Mouse (Mus musculus): ENCODE measurements at regions not wholly inside any gene's neighbourhood (a gene's known extent, or its start where the extent isn't known, plus 50 kb on each side); places are given as distances from the start of the nearest gene placed in this dataset.
A peak's percentile ranks its signal among the peaks of the same experiment; 100 is the strongest.

- H3K27me3 ChIP-seq (ENCODE audit: control insufficient read depth, insufficient read depth, low read length, poor library complexity, severe bottlenecking), result no peaks in the 10 kb centered on the region
- no peaks in the 10 kb centered on the region for H3K36me3 ChIP-seq (ENCODE audit: control insufficient read depth, insufficient read depth, low read length, poor library complexity, severe bottlenecking)
- no peak for DNase-seq (ENCODE audit: low read depth, low spot score)
These were observed 440.9 kb upstream of the Ccnh start for GRCm38 (mm10) chr13:84748331-84748730.

GRCm38 (mm10) chr13:84749214-84749613 lies 440.0 kb upstream of the Ccnh start:
- H3K36me3 ChIP-seq (ENCODE audit: control insufficient read depth, insufficient read depth, low read length, poor library complexity, severe bottlenecking), result no peaks in the 10 kb centered on the region
- no peaks in the 10 kb centered on the region for H3K27me3 ChIP-seq (ENCODE audit: control insufficient read depth, insufficient read depth, low read length, poor library complexity, severe bottlenecking)
- DNase-seq (ENCODE audit: low read depth, low spot score), result no peak

GRCm38 (mm10) chr13:84750136-84750535 lies 439.1 kb upstream of the Ccnh start:
- DNase-seq (ENCODE audit: low read depth, low spot score), result no peak
- H3K27me3 ChIP-seq (ENCODE audit: control insufficient read depth, insufficient read depth, low read length, poor library complexity, severe bottlenecking), result no peaks in the 10 kb centered on the region
- no peaks in the 10 kb centered on the region for H3K36me3 ChIP-seq (ENCODE audit: control insufficient read depth, insufficient read depth, low read length, poor library complexity, severe bottlenecking)

GRCm38 (mm10) chr13:84751576-84752490 lies 437.4 kb upstream of the Ccnh start:
- no peaks in the 10 kb centered on the region for H3K36me3 ChIP-seq (ENCODE audit: control insufficient read depth, insufficient read depth, low read length, poor library complexity, severe bottlenecking)
- no peaks in the 10 kb centered on the region for H3K27me3 ChIP-seq (ENCODE audit: control insufficient read depth, insufficient read depth, low read length, poor library complexity, severe bottlenecking)
- no peak for DNase-seq (ENCODE audit: low read depth, low spot score)

- H3K36me3 ChIP-seq (ENCODE audit: control insufficient read depth, insufficient read depth, low read length, poor library complexity, severe bottlenecking), result no peaks in the 10 kb centered on the region
- DNase-seq (ENCODE audit: low read depth, low spot score), result no peak
- H3K27me3 ChIP-seq (ENCODE audit: control insufficient read depth, insufficient read depth, low read length, poor library complexity, severe bottlenecking), result no peaks in the 10 kb centered on the region
These were observed 436.8 kb upstream of the Ccnh start for GRCm38 (mm10) chr13:84752491-84752820.

GRCm38 (mm10) chr13:84753751-84754500 lies 435.3 kb upstream of the Ccnh start:
- H3K36me3 ChIP-seq (ENCODE audit: control insufficient read depth, insufficient read depth, low read length, poor library complexity, severe bottlenecking), result no peaks in the 10 kb centered on the region
- no peaks in the 10 kb centered on the region for H3K27me3 ChIP-seq (ENCODE audit: control insufficient read depth, insufficient read depth, low read length, poor library complexity, severe bottlenecking)
- no peak for DNase-seq (ENCODE audit: low read depth, low spot score)

- Histone ChIP-seq H3K36me3 (ENCODE audit: control insufficient read depth, insufficient read depth, low read length, poor library complexity, severe bottlenecking) (no peaks in the 10 kb centered on the region), H3K27me3 (ENCODE audit: control insufficient read depth, insufficient read depth, low read length, poor library complexity, severe bottlenecking) (no peaks in the 10 kb centered on the region)
- DNase-seq (ENCODE audit: low read depth, low spot score), result no peak
These were observed 434.1 kb upstream of the Ccnh start for GRCm38 (mm10) chr13:84754821-84755725.

- H3K27me3 ChIP-seq (ENCODE audit: control insufficient read depth, insufficient read depth, low read length, poor library complexity, severe bottlenecking), result no peaks in the 10 kb centered on the region
- DNase-seq (ENCODE audit: low read depth, low spot score), result no peak
These were observed 432.3 kb upstream of the Ccnh start for GRCm38 (mm10) chr13:84756796-84757335.

GRCm38 (mm10) chr13:84757896-84758567 lies 431.2 kb upstream of the Ccnh start:
- H3K27me3 ChIP-seq (ENCODE audit: control insufficient read depth, insufficient read depth, low read length, poor library complexity, severe bottlenecking), result no peaks in the 10 kb centered on the region

More at GRCm38 (mm10) chr13:84756796-84757335, 432.3 kb upstream of the Ccnh start:
- no peaks in the 10 kb centered on the region for H3K36me3 ChIP-seq (ENCODE audit: control insufficient read depth, insufficient read depth, low read length, poor library complexity, severe bottlenecking)

GRCm38 (mm10) chr13:84758568-84758900 lies 430.7 kb upstream of the Ccnh start:
- DNase-seq (ENCODE audit: low read depth, low spot score), result peak; percentile 57
- Histone ChIP-seq H3K27me3 (ENCODE audit: control insufficient read depth, insufficient read depth, low read length, poor library complexity, severe bottlenecking) (no peaks in the 10 kb centered on the region), H3K36me3 (ENCODE audit: control insufficient read depth, insufficient read depth, low read length, poor library complexity, severe bottlenecking) (no peaks in the 10 kb centered on the region)

More at GRCm38 (mm10) chr13:84757896-84758567, 431.2 kb upstream of the Ccnh start:
- no peaks in the 10 kb centered on the region for H3K36me3 ChIP-seq (ENCODE audit: control insufficient read depth, insufficient read depth, low read length, poor library complexity, severe bottlenecking)
- no peak for DNase-seq (ENCODE audit: low read depth, low spot score)

GRCm38 (mm10) chr13:84759061-84759460 lies 430.1 kb upstream of the Ccnh start:
- H3K27me3 ChIP-seq (ENCODE audit: control insufficient read depth, insufficient read depth, low read length, poor library complexity, severe bottlenecking), result no peaks in the 10 kb centered on the region
- H3K36me3 ChIP-seq (ENCODE audit: control insufficient read depth, insufficient read depth, low read length, poor library complexity, severe bottlenecking), result no peaks in the 10 kb centered on the region
- no peak for DNase-seq (ENCODE audit: low read depth, low spot score)

- H3K27me3 ChIP-seq (ENCODE audit: control insufficient read depth, insufficient read depth, low read length, poor library complexity, severe bottlenecking), result no peaks in the 10 kb centered on the region
- no peaks in the 10 kb centered on the region for H3K36me3 ChIP-seq (ENCODE audit: control insufficient read depth, insufficient read depth, low read length, poor library complexity, severe bottlenecking)
- no peak for DNase-seq (ENCODE audit: low read depth, low spot score)
These were observed 428.7 kb upstream of the Ccnh start for GRCm38 (mm10) chr13:84760471-84760870.

GRCm38 (mm10) chr13:84760978-84761377 lies 428.2 kb upstream of the Ccnh start:
- no peaks in the 10 kb centered on the region for H3K36me3 ChIP-seq (ENCODE audit: control insufficient read depth, insufficient read depth, low read length, poor library complexity, severe bottlenecking)
- DNase-seq (ENCODE audit: low read depth, low spot score), result no peak
- no peaks in the 10 kb centered on the region for H3K27me3 ChIP-seq (ENCODE audit: control insufficient read depth, insufficient read depth, low read length, poor library complexity, severe bottlenecking)

- Histone ChIP-seq H3K27me3 (ENCODE audit: control insufficient read depth, insufficient read depth, low read length, poor library complexity, severe bottlenecking) (no peaks in the 10 kb centered on the region), H3K36me3 (ENCODE audit: control insufficient read depth, insufficient read depth, low read length, poor library complexity, severe bottlenecking) (no peaks in the 10 kb centered on the region)
- no peak for DNase-seq (ENCODE audit: low read depth, low spot score)
These were observed 427.4 kb upstream of the Ccnh start for GRCm38 (mm10) chr13:84761821-84762220.
